Mouse (Mus musculus): ENCODE data around the gene Rhog. TPM values are rescaled to one million over a fixed set of nuclear protein-coding genes. Genes with fewer than 3 reads are reported as not detected.

Rhog gene
- polyA plus RNA-seq, 1 experiment from 2014 or later, result 59.6 TPM

- Histone ChIP-seq H3K9ac (ENCODE audit: low read length) (no peak overlapping the region), H3K36me3 (ENCODE audit: control insufficient read depth, insufficient read depth) (peaks cover 35% of the 10 kb centered on the region), H3K4me1 (ENCODE audit: control insufficient read depth, insufficient read depth, low read length) (peaks cover 24% of the 10 kb centered on the region), H3K9me3 (replicated peaks; ENCODE audit: control insufficient read depth, low read length) (no peaks in the 10 kb centered on the region), H3K4me2 (ENCODE audit: low read depth, low read length) (no peak overlapping the region), H3K4me3 (ENCODE audit: low read length) (no peak overlapping the region), H3K27me3 (ENCODE audit: control insufficient read depth, insufficient read depth, low read length) (no peaks in the 10 kb centered on the region), H3K27ac (ENCODE audit: low read length) (no peak overlapping the region)
- no peak for ATAC-seq (replicated peaks; ENCODE audit: extremely low read depth, insufficient read depth, low FRiP score)
- 83% methylated on average over 16 of the region's 16 CpGs for WGBS
Measured at GRCm38 (mm10) chr7:102239591-102239990, 16.3 kb downstream of the Rhog start.

DNA sequence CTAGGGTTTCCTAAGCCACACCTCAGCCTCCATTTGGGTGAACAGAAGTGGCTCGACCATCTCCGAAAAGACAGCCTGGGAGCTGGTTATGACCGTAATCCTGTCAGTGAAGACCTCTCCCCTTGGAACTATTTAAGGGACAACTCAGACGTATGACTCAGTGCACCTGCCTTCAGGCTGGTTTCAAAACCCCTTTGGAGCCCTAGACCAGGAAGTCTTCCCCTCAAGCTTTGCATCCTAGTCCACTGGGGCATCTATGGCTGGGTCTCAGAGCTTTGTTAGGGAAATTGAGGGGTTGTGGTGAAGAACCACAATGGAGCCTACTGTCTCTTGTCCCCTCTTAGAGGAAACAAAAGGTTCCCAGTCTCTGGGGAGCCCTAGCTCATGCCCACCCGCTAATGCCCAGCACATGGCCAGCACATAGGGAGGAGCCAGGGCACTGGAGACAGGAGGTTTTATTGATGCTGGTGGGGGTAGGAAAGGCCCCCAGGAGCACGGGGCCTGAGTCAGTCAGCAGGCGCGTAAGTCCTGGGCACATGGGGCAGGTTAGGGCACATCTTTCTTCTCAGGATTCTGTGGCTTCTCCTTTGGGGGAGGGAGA lies 17.1 kb downstream of the Rhog start:
- no peak for ATAC-seq (replicated peaks; ENCODE audit: extremely low read depth, insufficient read depth, low FRiP score)
- no peak overlapping the region for H3K4me3 ChIP-seq (ENCODE audit: low read length)
- peaks cover 35% of the 10 kb centered on the region for H3K36me3 ChIP-seq (ENCODE audit: control insufficient read depth, insufficient read depth)
- H3K27ac ChIP-seq (ENCODE audit: low read length), result no peak overlapping the region
- H3K9me3 ChIP-seq (replicated peaks; ENCODE audit: control insufficient read depth, low read length), result no peaks in the 10 kb centered on the region
- no peak overlapping the region for H3K4me2 ChIP-seq (ENCODE audit: low read depth, low read length)
- no peaks in the 10 kb centered on the region for H3K27me3 ChIP-seq (ENCODE audit: control insufficient read depth, insufficient read depth, low read length)
- no peak overlapping the region for H3K9ac ChIP-seq (ENCODE audit: low read length)
- WGBS, result 88% methylated on average over 8 of the region's 8 CpGs
- H3K4me1 ChIP-seq (ENCODE audit: control insufficient read depth, insufficient read depth, low read length), result peaks cover 16% of the 10 kb centered on the region

DNA sequence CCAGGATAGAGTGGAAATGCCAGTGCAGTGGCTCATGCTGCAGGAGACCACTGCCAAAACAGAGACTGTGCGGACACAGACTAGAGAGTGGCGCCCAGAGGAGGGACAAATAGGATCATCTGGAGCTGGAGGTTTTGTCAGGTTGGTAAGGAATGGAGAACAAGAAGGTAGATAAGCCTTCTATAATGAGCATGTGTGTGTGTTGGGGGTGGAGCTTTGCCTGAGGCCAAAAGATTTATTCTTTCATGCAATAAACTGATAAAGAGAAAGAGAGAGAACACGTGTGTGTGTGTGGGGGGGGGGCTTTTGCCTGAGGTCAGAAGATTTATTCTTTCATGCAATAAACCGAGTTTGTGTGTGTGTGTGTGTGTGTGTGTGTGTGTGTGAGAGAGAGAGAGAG lies 22.8 kb downstream of the Rhog start:
- Histone ChIP-seq H3K4me3 (ENCODE audit: low read length) (no peak overlapping the region), H3K27me3 (ENCODE audit: control insufficient read depth, insufficient read depth, low read length) (no peaks in the 10 kb centered on the region), H3K36me3 (ENCODE audit: control insufficient read depth, insufficient read depth) (peaks cover 19% of the 10 kb centered on the region), H3K4me2 (ENCODE audit: low read depth, low read length) (no peak overlapping the region), H3K27ac (ENCODE audit: low read length) (no peak overlapping the region), H3K4me1 (ENCODE audit: control insufficient read depth, insufficient read depth, low read length) (no peaks in the 10 kb centered on the region; the same call in 1 of the 2 replicates), H3K9me3 (replicated peaks; ENCODE audit: control insufficient read depth, low read length) (no peaks in the 10 kb centered on the region), H3K9ac (ENCODE audit: low read length) (no peak overlapping the region)
- ATAC-seq (replicated peaks; ENCODE audit: extremely low read depth, insufficient read depth, low FRiP score), result no peak
- 84% methylated on average over 4 of the region's 4 CpGs for WGBS

DNA sequence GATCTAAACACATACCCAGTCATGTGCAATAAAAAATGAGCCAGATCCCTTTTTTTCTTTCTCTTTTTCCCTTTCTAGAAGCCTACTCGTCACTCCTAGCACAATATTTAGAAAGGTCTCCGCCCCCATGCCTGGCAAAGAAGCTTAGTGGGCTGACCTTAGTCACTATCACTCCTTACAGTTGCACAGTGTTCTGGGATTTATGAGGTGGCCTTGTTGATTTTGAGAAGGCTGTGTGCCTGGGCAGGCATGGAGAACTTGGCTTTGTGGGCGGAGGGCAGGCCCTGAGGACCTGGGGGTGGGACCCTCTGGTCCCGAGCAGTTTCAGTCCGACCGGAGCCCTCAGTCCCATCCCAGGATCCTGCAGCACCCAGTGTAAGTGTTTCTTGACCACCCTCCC lies 26.0 kb downstream of the Rhog start:
- Histone ChIP-seq H3K4me2 (ENCODE audit: low read depth, low read length) (no peak overlapping the region), H3K4me3 (ENCODE audit: low read length) (no peak overlapping the region), H3K9me3 (replicated peaks; ENCODE audit: control insufficient read depth, low read length) (no peaks in the 10 kb centered on the region), H3K4me1 (ENCODE audit: control insufficient read depth, insufficient read depth, low read length) (no peaks in the 10 kb centered on the region; the same call in 1 of the 2 replicates), H3K27me3 (ENCODE audit: control insufficient read depth, insufficient read depth, low read length) (no peaks in the 10 kb centered on the region), H3K36me3 (ENCODE audit: control insufficient read depth, insufficient read depth) (peaks cover 13% of the 10 kb centered on the region), H3K9ac (ENCODE audit: low read length) (no peak overlapping the region), H3K27ac (ENCODE audit: low read length) (no peak overlapping the region)
- ATAC-seq (replicated peaks; ENCODE audit: extremely low read depth, insufficient read depth, low FRiP score), result no peak
- WGBS, result 93% methylated on average over 6 of the region's 6 CpGs

DNA sequence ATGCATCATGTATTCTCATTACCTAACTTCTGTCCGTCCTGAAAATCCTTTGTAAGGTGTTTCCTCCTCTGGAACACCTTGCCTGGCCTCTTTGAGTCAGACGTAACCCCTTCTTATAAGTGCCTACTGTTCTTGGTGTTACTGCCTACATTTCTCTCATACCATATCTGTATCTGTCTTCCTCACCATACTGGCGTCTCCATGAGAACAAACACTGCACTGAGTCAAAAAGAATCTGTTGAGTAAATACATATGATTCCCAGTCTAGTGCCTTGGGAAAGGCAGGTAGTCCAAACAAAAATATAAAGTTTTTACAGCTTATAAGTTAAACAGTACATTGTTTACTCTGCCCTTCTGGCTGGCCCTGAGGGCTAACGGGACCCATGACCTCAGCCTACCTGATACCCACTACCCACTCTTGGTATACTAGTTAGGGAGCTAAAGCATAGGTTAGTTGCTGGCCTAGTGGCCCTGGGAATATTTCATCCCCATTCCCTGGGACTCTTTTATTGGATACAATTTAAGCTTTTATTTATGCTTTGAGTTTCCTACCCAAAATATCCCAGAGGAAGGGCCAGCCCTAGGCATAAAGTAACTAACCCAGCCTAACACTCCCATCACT lies 27.7 kb downstream of the Rhog start:
- Histone ChIP-seq H3K4me1 (ENCODE audit: control insufficient read depth, insufficient read depth, low read length) (peaks cover 3% of the 10 kb centered on the region; the same call in 1 of the 2 replicates), H3K9me3 (replicated peaks; ENCODE audit: control insufficient read depth, low read length) (no peaks in the 10 kb centered on the region), H3K9ac (ENCODE audit: low read length) (no peak overlapping the region), H3K4me3 (ENCODE audit: low read length) (no peak overlapping the region), H3K36me3 (ENCODE audit: control insufficient read depth, insufficient read depth) (peaks cover 13% of the 10 kb centered on the region), H3K4me2 (ENCODE audit: low read depth, low read length) (no peak overlapping the region), H3K27me3 (ENCODE audit: control insufficient read depth, insufficient read depth, low read length) (no peaks in the 10 kb centered on the region), H3K27ac (ENCODE audit: low read length) (no peak overlapping the region)
- ATAC-seq (replicated peaks; ENCODE audit: extremely low read depth, insufficient read depth, low FRiP score), result no peak
- 81% methylated on average over 4 of the region's 4 CpGs for WGBS

DNA sequence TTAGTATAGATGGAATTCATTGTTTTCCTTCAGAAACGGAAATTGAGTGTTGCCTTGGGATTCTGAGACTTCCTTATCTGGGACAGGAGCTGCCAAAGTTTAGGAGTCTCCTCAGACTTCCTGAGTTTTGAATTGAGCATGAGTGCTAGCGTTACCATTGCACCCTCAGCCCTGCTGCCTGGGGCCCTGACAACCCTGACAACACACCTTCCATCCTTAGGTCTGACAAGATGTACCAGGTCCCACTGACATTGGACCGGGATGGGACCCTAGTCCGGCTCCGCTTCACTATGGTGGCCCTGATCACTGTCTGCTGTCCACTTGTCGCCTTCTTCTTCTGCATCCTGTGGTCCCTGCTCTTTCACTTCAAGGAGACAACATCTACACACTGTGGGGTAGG lies 29.8 kb downstream of the Rhog start:
- H3K27ac ChIP-seq (ENCODE audit: low read length), result no peak overlapping the region; the same call in 1 of the 2 replicates
- H3K4me1 ChIP-seq (ENCODE audit: control insufficient read depth, insufficient read depth, low read length), result peaks cover 6% of the 10 kb centered on the region; the same call in 1 of the 2 replicates
- ATAC-seq (replicated peaks; ENCODE audit: extremely low read depth, insufficient read depth, low FRiP score), result no peak
- H3K4me2 ChIP-seq (ENCODE audit: low read depth, low read length), result no peak overlapping the region
- H3K4me3 ChIP-seq (ENCODE audit: low read length), result no peak overlapping the region
- 80% methylated on average over 6 of the region's 6 CpGs for WGBS
- no peaks in the 10 kb centered on the region for H3K9me3 ChIP-seq (replicated peaks; ENCODE audit: control insufficient read depth, low read length)
- H3K9ac ChIP-seq (ENCODE audit: low read length), result no peak overlapping the region
- peaks cover 10% of the 10 kb centered on the region for H3K36me3 ChIP-seq (ENCODE audit: control insufficient read depth, insufficient read depth)
- no peaks in the 10 kb centered on the region for H3K27me3 ChIP-seq (ENCODE audit: control insufficient read depth, insufficient read depth, low read length)

DNA sequence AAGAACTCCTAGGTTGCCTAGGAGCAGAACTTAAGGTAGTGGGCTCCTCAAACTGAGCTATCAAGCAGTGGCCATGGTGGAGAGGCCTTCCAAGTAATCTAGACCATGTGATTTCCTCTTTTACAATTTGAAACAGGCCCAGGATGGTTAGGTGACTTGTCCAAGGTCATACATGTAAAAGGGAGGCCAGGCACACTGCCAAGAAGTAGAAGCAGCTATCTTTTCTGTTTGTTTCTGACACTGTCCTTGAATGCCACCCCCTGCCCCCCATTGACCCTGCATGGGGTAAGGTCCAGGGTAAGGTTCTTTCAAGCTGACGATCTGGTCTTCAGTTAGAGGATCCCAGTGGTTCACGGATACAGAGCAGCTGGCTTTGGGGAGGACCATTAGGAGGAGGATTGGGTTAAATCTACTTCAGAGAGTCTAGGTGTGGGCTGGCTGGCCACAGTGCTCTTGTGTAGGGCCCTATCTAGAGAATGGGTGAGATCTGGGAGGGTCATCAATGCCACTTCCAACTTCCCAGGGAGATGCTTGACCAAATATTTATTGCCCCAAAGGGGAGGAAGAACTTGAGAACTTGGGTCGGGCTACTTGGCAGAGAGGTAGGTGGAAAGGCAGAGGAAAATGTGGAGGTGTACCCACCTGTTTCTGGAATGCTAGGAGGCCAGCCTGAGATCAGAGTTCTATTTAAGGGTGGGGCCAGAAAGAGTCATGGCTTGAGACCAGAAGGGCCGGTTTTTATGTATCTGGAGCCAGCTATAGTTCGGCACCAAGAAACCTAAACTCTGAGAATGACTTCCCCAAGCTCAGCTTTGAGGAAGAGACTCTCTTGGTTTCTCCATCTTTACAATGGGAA lies 31.7 kb downstream of the Rhog start:
- H3K36me3 ChIP-seq (ENCODE audit: control insufficient read depth, insufficient read depth), result peaks cover 6% of the 10 kb centered on the region
- no peak overlapping the region for H3K9ac ChIP-seq (ENCODE audit: low read length)
- H3K4me3 ChIP-seq (ENCODE audit: low read length), result no peak overlapping the region
- H3K27ac ChIP-seq (ENCODE audit: low read length), result no peak overlapping the region
- H3K4me2 ChIP-seq (ENCODE audit: low read depth, low read length), result no peak overlapping the region
- ATAC-seq (replicated peaks; ENCODE audit: extremely low read depth, insufficient read depth, low FRiP score), result no peak
- H3K27me3 ChIP-seq (ENCODE audit: control insufficient read depth, insufficient read depth, low read length), result no peaks in the 10 kb centered on the region
- H3K9me3 ChIP-seq (replicated peaks; ENCODE audit: control insufficient read depth, low read length), result no peaks in the 10 kb centered on the region
- H3K4me1 ChIP-seq (ENCODE audit: control insufficient read depth, insufficient read depth, low read length), result peaks cover 6% of the 10 kb centered on the region; the same call in 1 of the 2 replicates
- 80% methylated on average over 5 of the region's 5 CpGs for WGBS

DNA sequence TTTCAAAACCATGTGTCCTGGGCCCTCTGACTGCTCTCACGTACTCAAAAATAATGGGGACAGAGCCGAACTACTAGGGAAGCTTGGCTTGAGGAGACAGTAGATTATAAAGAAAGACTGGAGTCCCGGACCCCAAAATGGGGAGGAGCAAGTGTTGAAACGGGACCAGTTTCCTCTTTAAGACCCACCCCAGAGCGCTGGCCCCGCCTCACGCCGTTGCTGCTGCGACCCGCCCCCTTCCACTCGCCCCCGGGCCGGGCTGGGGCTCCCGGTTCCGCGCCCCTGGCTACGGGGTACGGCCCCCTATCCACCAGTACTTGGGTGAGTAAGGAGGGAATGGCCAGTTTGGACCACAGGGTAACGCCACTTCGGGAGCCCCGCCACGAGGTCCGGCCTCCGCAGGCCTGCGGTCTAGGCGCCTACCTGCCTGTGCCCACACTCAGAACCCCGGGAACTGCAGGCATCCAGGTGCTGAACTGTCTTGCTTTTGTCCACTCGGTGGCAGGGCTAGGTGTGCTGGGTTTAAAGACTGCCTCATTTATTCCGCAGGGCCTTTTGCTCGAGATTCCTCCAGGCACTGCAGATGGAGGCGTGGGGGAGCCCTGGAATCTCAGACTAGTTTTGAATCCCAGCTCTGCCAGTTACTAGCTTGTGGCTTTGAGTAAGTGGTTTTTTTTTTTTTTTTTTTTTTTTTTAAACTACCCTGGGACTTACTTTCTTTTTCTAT lies 32.9 kb downstream of the Rhog start:
- no peaks in the 10 kb centered on the region for H3K27me3 ChIP-seq (ENCODE audit: control insufficient read depth, insufficient read depth, low read length)
- peak overlapping the region; percentile 82 for H3K4me3 ChIP-seq (ENCODE audit: low read length)
- WGBS, result 2% methylated on average over 31 of the region's 31 CpGs
- no peaks in the 10 kb centered on the region for H3K9me3 ChIP-seq (replicated peaks; ENCODE audit: control insufficient read depth, low read length)
- peaks cover 6% of the 10 kb centered on the region for H3K36me3 ChIP-seq (ENCODE audit: control insufficient read depth, insufficient read depth)
- H3K4me2 ChIP-seq (ENCODE audit: low read depth, low read length), result peak overlapping the region; percentile 98
- ATAC-seq (replicated peaks; ENCODE audit: extremely low read depth, insufficient read depth, low FRiP score), result peak; percentile 87
- H3K4me1 ChIP-seq (ENCODE audit: control insufficient read depth, insufficient read depth, low read length), result peaks cover 6% of the 10 kb centered on the region; the same call in 1 of the 2 replicates
- H3K9ac ChIP-seq (ENCODE audit: low read length), result peak overlapping the region; percentile 83
- H3K27ac ChIP-seq (ENCODE audit: low read length), result peak overlapping the region; percentile 76
